Mouse (Mus musculus) kidney, embryonic 14.5 days (tissue): Measurements from ENCODE around the gene Prm3. TPM values are rescaled to one million over a fixed set of nuclear protein-coding genes. Genes with fewer than 3 reads are reported as not detected.

Source experiments
- ATAC-seq: fragments of 200-750 bp; cut with Nextera tagmentation; 2 replicates; pipeline ENCODE4 v1.8.0; 2017; ENCODE audit warnings: moderate number of reproducible peaks, mild to moderate bottlenecking, moderate TSS enrichment, moderate library complexity; ENCODE audit not compliant: low FRiP score, low TSS enrichment
- H3K27ac ChIP-seq: fragments of 300-500 bp; sonication (generic); 2 replicates; pipeline ENCODE4 v1.5.1; 2014; ENCODE audit warnings: low read depth, mild to moderate bottlenecking, low read length, moderate library complexity, mixed read lengths
- H3K27me3 ChIP-seq: fragments of 300-500 bp; sonication (generic); 2 replicates; pipeline ENCODE4 v1.6.1; 2014; ENCODE audit warnings: mild to moderate bottlenecking, low read length; ENCODE audit not compliant: control insufficient read depth, insufficient read depth
- H3K36me3 ChIP-seq: fragments of 300-500 bp; sonication (generic); 2 replicates; pipeline ENCODE4 v1.6.1; 2014; ENCODE audit warnings: low read length, mixed read lengths; ENCODE audit not compliant: control insufficient read depth, insufficient read depth
- H3K4me1 ChIP-seq: fragments of 300-500 bp; sonication (generic); 2 replicates; pipeline ENCODE4 v1.6.1; 2014; ENCODE audit warnings: low read length, mixed read lengths; ENCODE audit not compliant: control insufficient read depth, insufficient read depth
- H3K4me2 ChIP-seq: fragments of 300-500 bp; sonication (generic); replicated peaks from 2 replicates; pipeline ENCODE4 v1.6.1; 2014; ENCODE audit warnings: low read depth, mild to moderate bottlenecking, low read length
- H3K4me3 ChIP-seq: fragments of 300-500 bp; sonication (generic); 2 replicates; pipeline ENCODE4 v1.5.1; 2014; ENCODE audit warnings: mild to moderate bottlenecking, low read length
- H3K9ac ChIP-seq: fragments of 300-500 bp; sonication (generic); 2 replicates; pipeline ENCODE4 v1.6.1; 2014; ENCODE audit warnings: low read depth, mild to moderate bottlenecking, low read length, moderate library complexity
- H3K9me3 ChIP-seq: fragments of 300-500 bp; sonication (generic); 2 replicates; pipeline ENCODE4 v1.6.1; 2016; ENCODE audit warnings: low read length; ENCODE audit not compliant: control insufficient read depth
- WGBS: fragments of 180-500 bp; shearing (Covaris S2); extraction: QIAGEN DNeasy Blood & Tissue Kit; methylation state at CpG from one replicate; pipeline ENCODE4 v1.1.7; 2014; 5-methylcytosine and 5-hydroxymethylcytosine counted together
- polyA plus RNA-seq: library from polyadenylated mRNA; unstranded; fragments of >200 nt; fragmentation: Nextera tagmentation; extraction: Ambion mirVana; gene quantifications from 2 replicates; pipeline ENCODE4 v1.2.1, GENCODE M21; 2014

Prm3 gene
- polyA plus RNA-seq, 1 experiment from 2014 or later = not detected

- peak overlapping the region; percentile 56; the same call in 1 of the 2 replicates for H3K4me3 ChIP-seq
These were observed 8.2 kb downstream of the Prm3 start for GRCm38 (mm10) chr16:10782377-10783151.

GRCm38 (mm10) chr16:10781862-10782371 is 8.8 kb downstream of the Prm3 start:
- Histone ChIP-seq H3K4me2 (no peak overlapping the region), H3K4me1 (peaks cover 27% of the 10 kb centered on the region), H3K9me3 (no peaks in the 10 kb centered on the region), H3K36me3 (peaks cover 4% of the 10 kb centered on the region; the same call in 1 of the 2 replicates), H3K27me3 (no peaks in the 10 kb centered on the region), H3K27ac (no peak overlapping the region), H3K4me3 (no peak overlapping the region), H3K9ac (no peak overlapping the region)
- 35% methylated on average over 9 of the region's 9 CpGs for WGBS
- ATAC-seq = no peak

More at GRCm38 (mm10) chr16:10782377-10783151, 8.2 kb downstream of the Prm3 start:
- peaks cover 4% of the 10 kb centered on the region; the same call in 1 of the 2 replicates for H3K36me3 ChIP-seq
- peak overlapping the region; percentile 97 for H3K4me2 ChIP-seq
- peaks cover 28% of the 10 kb centered on the region for H3K4me1 ChIP-seq
- H3K9ac ChIP-seq = 0 out of 2 replicates have a peak overlapping the region, but pooled peaks have one; percentile 29
- no peaks in the 10 kb centered on the region for H3K9me3 ChIP-seq
- ATAC-seq = no peak
- H3K27ac ChIP-seq = no peak overlapping the region
- H3K27me3 ChIP-seq = no peaks in the 10 kb centered on the region
- 53% methylated on average over 6 of the region's 6 CpGs for WGBS

- Histone ChIP-seq H3K4me2 (no peak overlapping the region), H3K9me3 (no peaks in the 10 kb centered on the region), H3K9ac (no peak overlapping the region), H3K4me1 (peaks cover 28% of the 10 kb centered on the region), H3K27ac (no peak overlapping the region), H3K4me3 (no peak overlapping the region), H3K36me3 (peaks cover 4% of the 10 kb centered on the region; the same call in 1 of the 2 replicates), H3K27me3 (no peaks in the 10 kb centered on the region)
- no peak for ATAC-seq
- WGBS = 80% methylated on average over 5 of the region's 5 CpGs
These were observed 10.0 kb downstream of the Prm3 start for GRCm38 (mm10) chr16:10780631-10781120.

- 58% methylated on average over 5 of the region's 5 CpGs for WGBS
These were observed 13.0 kb downstream of the Prm3 start for GRCm38 (mm10) chr16:10777579-10778160.

DNA sequence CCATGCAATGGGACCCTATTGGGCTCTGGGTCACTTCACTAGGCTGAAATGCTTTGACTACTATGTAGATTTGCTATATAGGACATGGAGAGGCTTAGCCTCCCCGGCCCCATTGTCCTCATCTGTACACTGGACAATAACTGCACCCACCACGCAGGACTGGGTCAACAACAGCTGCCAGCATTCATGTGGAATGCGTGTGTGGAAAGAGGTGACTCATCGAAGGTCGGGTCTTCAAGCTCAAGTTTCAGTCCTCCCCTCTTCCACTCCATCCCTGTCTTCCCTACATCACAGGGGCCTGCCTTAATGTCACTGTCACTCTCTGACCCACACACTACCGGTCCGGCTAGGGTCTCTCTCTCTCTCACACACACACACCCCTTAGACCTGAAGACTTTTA is 14.4 kb downstream of the Prm3 start:
- no peak overlapping the region for H3K4me2 ChIP-seq
- ATAC-seq = no peak
- no peak overlapping the region for H3K27ac ChIP-seq
- WGBS = 23% methylated on average over 7 of the region's 7 CpGs
- peaks cover 7% of the 10 kb centered on the region; the same call in 1 of the 2 replicates for H3K4me1 ChIP-seq
- no peak overlapping the region for H3K9ac ChIP-seq
- H3K4me3 ChIP-seq = no peak overlapping the region
- no peaks in the 10 kb centered on the region for H3K27me3 ChIP-seq
- no peaks in the 10 kb centered on the region for H3K9me3 ChIP-seq
- no peaks in the 10 kb centered on the region for H3K36me3 ChIP-seq

More at GRCm38 (mm10) chr16:10777579-10778160, 13.0 kb downstream of the Prm3 start:
- Histone ChIP-seq H3K4me2 (no peak overlapping the region), H3K9me3 (no peaks in the 10 kb centered on the region), H3K27ac (no peak overlapping the region), H3K27me3 (no peaks in the 10 kb centered on the region), H3K9ac (no peak overlapping the region), H3K4me3 (no peak overlapping the region), H3K36me3 (peaks cover 4% of the 10 kb centered on the region; the same call in 1 of the 2 replicates), H3K4me1 (peaks cover 15% of the 10 kb centered on the region)
- no peak for ATAC-seq

GRCm38 (mm10) chr16:10774726-10775125 is 16.0 kb downstream of the Prm3 start:
- no peaks in the 10 kb centered on the region for H3K9me3 ChIP-seq
- no peaks in the 10 kb centered on the region for H3K27me3 ChIP-seq
- no peak overlapping the region for H3K4me3 ChIP-seq
- WGBS = 73% methylated on average over 4 of the region's 4 CpGs
- H3K4me2 ChIP-seq = no peak overlapping the region
- peaks cover 14% of the 10 kb centered on the region; the same call in 1 of the 2 replicates for H3K4me1 ChIP-seq
- ATAC-seq = no peak
- no peaks in the 10 kb centered on the region for H3K36me3 ChIP-seq
- H3K9ac ChIP-seq = no peak overlapping the region
- no peak overlapping the region for H3K27ac ChIP-seq

- Histone ChIP-seq H3K36me3 (no peaks in the 10 kb centered on the region), H3K4me3 (no peak overlapping the region), H3K9ac (no peak overlapping the region), H3K27me3 (no peaks in the 10 kb centered on the region), H3K27ac (no peak overlapping the region), H3K4me2 (no peak overlapping the region), H3K9me3 (no peaks in the 10 kb centered on the region), H3K4me1 (peaks cover 14% of the 10 kb centered on the region; the same call in 1 of the 2 replicates)
- ATAC-seq = no peak
- WGBS = 87% methylated on average over 8 of the region's 8 CpGs
These were observed 17.2 kb downstream of the Prm3 start for GRCm38 (mm10) chr16:10773543-10773942.

- no peak overlapping the region for H3K9ac ChIP-seq
- no peak overlapping the region for H3K27ac ChIP-seq
- ATAC-seq = no peak
- H3K36me3 ChIP-seq = no peaks in the 10 kb centered on the region
- H3K4me2 ChIP-seq = no peak overlapping the region
- WGBS = 52% methylated on average over 19 of the region's 19 CpGs
- H3K9me3 ChIP-seq = no peaks in the 10 kb centered on the region
- peaks cover 14% of the 10 kb centered on the region; the same call in 1 of the 2 replicates for H3K4me1 ChIP-seq
- H3K4me3 ChIP-seq = no peak overlapping the region
- no peaks in the 10 kb centered on the region for H3K27me3 ChIP-seq
These were observed 18.8 kb downstream of the Prm3 start for GRCm38 (mm10) chr16:10771769-10772510.
